Mouse (Mus musculus): Measurements from ENCODE around the gene Pla1a.

Pla1a gene

GRCm38 (mm10) chr16:38431446-38432185 is 1.3 kb downstream of the Pla1a start:
- no peak for DNase-seq

- DNase-seq, result no peak
These were observed 7.1 kb downstream of the Pla1a start for GRCm38 (mm10) chr16:38425799-38426198.

GRCm38 (mm10) chr16:38425374-38425773 is 7.6 kb downstream of the Pla1a start:
- DNase-seq, result no peak

- DNase-seq, result no peak
These were observed 18.0 kb downstream of the Pla1a start for GRCm38 (mm10) chr16:38414953-38415352.

- no peak for DNase-seq
These were observed 24.5 kb downstream of the Pla1a start for GRCm38 (mm10) chr16:38408416-38408815.

GRCm38 (mm10) chr16:38407584-38407983 is 25.4 kb downstream of the Pla1a start:
- no peak for DNase-seq

GRCm38 (mm10) chr16:38406708-38407107 is 26.2 kb downstream of the Pla1a start:
- DNase-seq, result no peak

GRCm38 (mm10) chr16:38406293-38406692 is 26.7 kb downstream of the Pla1a start:
- no peak for DNase-seq

- DNase-seq, result no peak
These were observed 29.3 kb downstream of the Pla1a start for GRCm38 (mm10) chr16:38403639-38404038.

GRCm38 (mm10) chr16:38401468-38401867 is 31.5 kb downstream of the Pla1a start:
- no peak for DNase-seq

- no peak for DNase-seq
These were observed 32.5 kb downstream of the Pla1a start for GRCm38 (mm10) chr16:38400311-38400960.

- DNase-seq, result peak; percentile 12
These were observed 33.3 kb downstream of the Pla1a start for GRCm38 (mm10) chr16:38399531-38400231.

GRCm38 (mm10) chr16:38399076-38399475 is 33.9 kb downstream of the Pla1a start:
- no peak for DNase-seq

- no peak for DNase-seq
These were observed 34.7 kb downstream of the Pla1a start for GRCm38 (mm10) chr16:38398266-38398665.

- DNase-seq, result peak; percentile 43
These were observed 36.8 kb downstream of the Pla1a start for GRCm38 (mm10) chr16:38396155-38396554.

- no peak for DNase-seq
These were observed 37.8 kb downstream of the Pla1a start for GRCm38 (mm10) chr16:38395060-38395730.

- no peak for DNase-seq
These were observed 38.7 kb downstream of the Pla1a start for GRCm38 (mm10) chr16:38394191-38394618.

- DNase-seq, result no peak
These were observed 40.6 kb downstream of the Pla1a start for GRCm38 (mm10) chr16:38392126-38392894.

GRCm38 (mm10) chr16:38390322-38390721 is 42.6 kb downstream of the Pla1a start:
- DNase-seq, result no peak

GRCm38 (mm10) chr16:38389284-38389893 is 43.6 kb downstream of the Pla1a start:
- no peak for DNase-seq

- no peak for DNase-seq
These were observed 44.2 kb downstream of the Pla1a start for GRCm38 (mm10) chr16:38388757-38389156.

- no peak for DNase-seq
These were observed 45.6 kb downstream of the Pla1a start for GRCm38 (mm10) chr16:38387389-38387788.
